Mouse (Mus musculus) bone marrow macrophage, adult 2 months (primary cell): ENCODE data around the gene Gipc1.

ENCODE experiments used
- CTCF ChIP-seq: IDR thresholded peaks from 2 replicates; pipeline ENCODE4 v1.5.1; 2012; ENCODE audit warnings: low read depth, mild to moderate bottlenecking, low read length, moderate library complexity
- POLR2A ChIP-seq: IDR thresholded peaks from 2 replicates; pipeline ENCODE4 v1.6.1; 2012; ENCODE audit warnings: mild to moderate bottlenecking, low read depth, low read length, borderline replicate concordance

GRCm38 (mm10) chr8:83666866-83667234 is 14.4 kb downstream of the Gipc1 start:
- no peak for TF ChIP-seq CTCF
- no peak for TF ChIP-seq POLR2A
